Mouse (Mus musculus): ENCODE measurements around the gene Spryd7.

- TF ChIP-seq CTCF (IDR thresholded peaks at IDR 0.05; ENCODE audit: borderline replicate concordance, insufficient read depth, low read length) (no peak), POLR2A (IDR thresholded peaks at IDR 0.05; ENCODE audit: low read depth, low read length) (no peak)
Measured at GRCm38 (mm10) chr14:61529533-61529932, 27.2 kb downstream of the Spryd7 start.
